Mouse (Mus musculus) CH12.LX (cell line): ENCODE results near the gene Tmem18. TPM values are rescaled to one million over a fixed set of nuclear protein-coding genes. Genes with fewer than 3 reads are reported as not detected.

Experiments used
- DNase-seq: peaks from one replicate; pipeline ENCODE4 v3.0.0-alpha.2; 2013; ENCODE audit errors: extremely low read depth
- H3K27ac ChIP-seq: 2 replicates; pipeline ENCODE4 v1.5.1; 2012; ENCODE audit warnings: low read depth, mild to moderate bottlenecking, control low read depth, moderate library complexity; ENCODE audit not compliant: insufficient read depth
- H3K27me3 ChIP-seq: replicated peaks from 2 replicates; pipeline ENCODE3; 2012; ENCODE audit warnings: inconsistent platforms
- H3K36me3 ChIP-seq, 2 experiments: replicated peaks in 1 of 2; 2 replicates each; pipeline versions ENCODE3 to v1.6.1; 2012; ENCODE audit warnings: inconsistent platforms in 1 of 2, low read length in 1 of 2, mild to moderate bottlenecking in 1 of 2, mixed read lengths in 1 of 2, moderate library complexity in 1 of 2; ENCODE audit not compliant: control insufficient read depth in 1 of 2, insufficient read depth in 1 of 2
- H3K4me1 ChIP-seq, 2 experiments: 2 replicates each; pipeline ENCODE4 v1.6.1; 2012; ENCODE audit warnings: inconsistent platforms in 1 of 2, moderate library complexity in 1 of 2; ENCODE audit not compliant: insufficient read depth in 2 of 2, control insufficient read depth in 1 of 2
- H3K4me2 ChIP-seq: 2 replicates; pipeline ENCODE4 v1.6.1; 2012; ENCODE audit warnings: low read depth, mild to moderate bottlenecking, control low read depth; ENCODE audit not compliant: poor library complexity, insufficient read depth, severe bottlenecking
- H3K4me3 ChIP-seq, 3 experiments: fragments of 150-350 bp in 1 of 3; sonication (generic) in 1 of 3; replicated peaks in 1 of 3; 2 replicates each; pipeline versions ENCODE3 to v1.5.1; 2011 to 2012; ENCODE audit warnings: low read depth in 2 of 3, low read length in 2 of 3, mild to moderate bottlenecking in 2 of 3, moderate library complexity in 2 of 3, control low read depth in 1 of 3, improper control_type of control experiment in 1 of 3, inconsistent platforms in 1 of 3, mixed read lengths in 1 of 3; ENCODE audit not compliant: poor library complexity in 1 of 3
- H3K79me2 ChIP-seq: replicated peaks from 2 replicates; pipeline ENCODE4 v1.6.1; 2012; ENCODE audit warnings: mild to moderate bottlenecking, moderate library complexity; ENCODE audit not compliant: control insufficient read depth, poor library complexity, insufficient read depth, severe bottlenecking; ENCODE audit errors: extremely low read depth
- H3K9ac ChIP-seq: 2 replicates; pipeline ENCODE4 v1.6.1; 2012; ENCODE audit warnings: low read depth, mild to moderate bottlenecking, control low read depth, moderate library complexity; ENCODE audit not compliant: insufficient read depth
- H3K9me3 ChIP-seq: replicated peaks from 2 replicates; pipeline ENCODE3; 2012; ENCODE audit warnings: low read length, inconsistent platforms, mixed read lengths
- CHD2 ChIP-seq: IDR thresholded peaks from 2 replicates; pipeline ENCODE4 v1.6.1; 2011; ENCODE audit warnings: low read length, improper control_type of control experiment
- CTCF ChIP-seq, 2 experiments: IDR thresholded peaks in 1 of 2; conservative IDR thresholded peaks in 1 of 2; 2 replicates each; pipeline ENCODE4 v1.5.1; 2011 to 2012; ENCODE audit warnings: low read depth in 2 of 2, low read length in 2 of 2, improper control_type of control experiment in 1 of 2, inconsistent platforms in 1 of 2, mild to moderate bottlenecking in 1 of 2, moderate library complexity in 1 of 2
- MAFK ChIP-seq: IDR thresholded peaks from 2 replicates; pipeline ENCODE4 v1.6.1; 2011; ENCODE audit warnings: low read length, improper control_type of control experiment; ENCODE audit not compliant: insufficient replicate concordance
- NRF1 ChIP-seq: IDR thresholded peaks from 2 replicates; pipeline ENCODE4 v1.6.1; 2014; ENCODE audit warnings: low read depth, mild to moderate bottlenecking, inconsistent platforms, low read length, improper control_type of control experiment, moderate library complexity
- PAX5 ChIP-seq: IDR thresholded peaks from 2 replicates; pipeline ENCODE4 v1.6.1; 2012; ENCODE audit warnings: low read length, inconsistent platforms, mixed read lengths
- POLR2AphosphoS2 ChIP-seq: IDR thresholded peaks from 2 replicates; pipeline ENCODE4 v1.6.1; 2011; ENCODE audit warnings: low read depth, low read length, improper control_type of control experiment
- TBP ChIP-seq: conservative IDR thresholded peaks from 2 replicates; pipeline ENCODE4 v1.6.1; 2011; ENCODE audit warnings: low read depth, low read length, improper control_type of control experiment
- USF2 ChIP-seq: conservative IDR thresholded peaks from 2 replicates; pipeline ENCODE4 v1.6.1; 2011; ENCODE audit warnings: low read depth, low read length, improper control_type of control experiment
- dilution Hi-C: fragments of 300-500 bp; cut with MboI; formaldehyde crosslinking; loops from 2 replicates; pipeline ENCODE4 v1.14.3; 2020; ENCODE audit warnings: low sequenced_read_pairs; ENCODE audit not compliant: extremely low pct_unique_long_range_greater_than_20kb, extremely low pct_ligation_motif_present
- in situ Hi-C: fragments of 300-500 bp; cut with MboI; formaldehyde crosslinking; loops from 3 replicates; pipeline ENCODE4 v1.14.3; 2019; ENCODE audit warnings: low sequenced_read_pairs, low pct_ligation_motif_present, low pct_unique_long_range_greater_than_20kb, mixed read lengths
- polyA plus RNA-seq: library from polyadenylated mRNA; unstranded; fragments of >175 nt; gene quantifications from 2 replicates; pipeline ENCODE4 v1.2.1, GENCODE M21; 2012; ENCODE audit warnings: low read depth; ENCODE audit not compliant: insufficient read length
- total RNA-seq, 2 experiments: library from RNA; depleted of rRNA; stranded (reverse); fragments of 300-350 nt in 1 of 2; fragments of >200 nt in 1 of 2; gene quantifications; 2 replicates each; pipeline ENCODE4 v1.2.3; 2012 to 2014

Gene Tmem18
- total and polyA plus RNA-seq, 3 experiments = 14.8 to 24.8 (median 21.2) TPM

DNA sequence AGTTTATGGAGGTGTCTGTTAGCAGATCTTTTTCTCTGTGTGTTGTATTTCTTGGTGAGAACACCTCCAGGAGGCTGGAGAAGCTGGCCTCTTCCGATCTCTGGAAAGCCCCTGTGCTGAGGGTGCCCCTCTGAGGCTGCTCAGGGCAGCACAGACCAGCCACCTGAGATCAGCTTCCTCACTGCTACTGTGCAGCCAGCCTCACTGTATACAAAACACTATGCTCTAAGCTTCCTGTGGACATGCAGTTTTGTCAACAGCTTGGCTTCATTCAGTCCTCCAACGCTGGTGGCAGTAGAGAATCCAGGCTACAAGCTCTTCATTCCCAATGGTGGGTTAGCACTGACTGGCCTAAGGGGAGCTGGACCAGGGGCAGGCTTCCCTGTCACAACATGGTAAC lies 15.8 kb downstream of the Tmem18 start:
- peak overlapping the region; percentile 65; the same call in 1 of the 2 replicates for H3K4me2 ChIP-seq
- dilution Hi-C loops (no loop called here), in situ Hi-C loops (loop anchor here (5.0 to 25.0 kb wide), 3 partner anchors 282 to 463 kb away; partner anchors contain the start of genes Alkal2 and Tpo)
- H3K4me1 ChIP-seq = peaks cover 5 to 16% of the 10 kb centered on the region in 2 experiments; a peak in 2 of 4 replicates
- peak in 1 of 2 experiments; percentile 42; a peak in 2 of 4 replicates for TF ChIP-seq CTCF (conservative IDR thresholded peaks at IDR 0.05 in 1 of 2, IDR thresholded peaks at IDR 0.05 in 1 of 2; ENCODE audit: low read depth in 2 of 2, low read length in 2 of 2)
- TF ChIP-seq CHD2 = no peak
- H3K9ac ChIP-seq = no peak overlapping the region
- no peak for DNase-seq
- no peaks in the 10 kb centered on the region for H3K9me3 ChIP-seq
- no peak overlapping the region for H3K27ac ChIP-seq
- no peaks in the 10 kb centered on the region for H3K36me3 ChIP-seq
- no peaks in the 10 kb centered on the region for H3K27me3 ChIP-seq
- H3K4me3 ChIP-seq = no peak overlapping the region
- H3K79me2 ChIP-seq = no peaks in the 10 kb centered on the region

- no peak overlapping the region for H3K27ac ChIP-seq
- in situ Hi-C loops = no loop called here
- TF ChIP-seq USF2 (no peak), POLR2AphosphoS2 (no peak), TBP (no peak), PAX5 (no peak)
- TF ChIP-seq, all 38 proteins: peak for 0
- Histone ChIP-seq H3K4me3 (no peak overlapping the region), H3K9me3 (no peaks in the 10 kb centered on the region), H3K4me2 (no peak overlapping the region), H3K79me2 (no peaks in the 10 kb centered on the region), H3K27me3 (no peaks in the 10 kb centered on the region), H3K9ac (no peak overlapping the region), H3K4me1 (peaks cover 5 to 15% of the 10 kb centered on the region in 2 experiments; a peak in 2 of 4 replicates), H3K36me3 (no peaks in the 10 kb centered on the region)
- no peak for DNase-seq
- dilution Hi-C loops = no loop called here
These were observed 19.8 kb downstream of the Tmem18 start for GRCm38 (mm10) chr12:30604012-30604411.

- no peak overlapping the region for H3K4me2 ChIP-seq
- no peaks in the 10 kb centered on the region for H3K36me3 ChIP-seq
- DNase-seq = no peak
- in situ Hi-C loops = no loop called here
- no peaks in the 10 kb centered on the region for H3K27me3 ChIP-seq
- dilution Hi-C loops = no loop called here
- no peak overlapping the region for H3K4me3 ChIP-seq
- H3K27ac ChIP-seq = no peak overlapping the region
- TF ChIP-seq NRF1 (no peak), MAFK (peak; percentile 85)
- H3K9me3 ChIP-seq = no peaks in the 10 kb centered on the region
- peaks cover 2 to 6% of the 10 kb centered on the region in 2 experiments; a peak in 2 of 4 replicates for H3K4me1 ChIP-seq
- H3K9ac ChIP-seq = no peak overlapping the region
- H3K79me2 ChIP-seq = no peaks in the 10 kb centered on the region
These were observed 20.6 kb downstream of the Tmem18 start for GRCm38 (mm10) chr12:30604876-30605275.
